Mouse (Mus musculus) CD8-positive naive resting alpha-beta T cell, adult 2 months (primary cell): ENCODE data around the gene Smim20.

Source experiments
- DNase-seq, 2 experiments: peaks; one replicate each; pipeline ENCODE4 v3.0.0; 2022; ENCODE audit warnings: low read depth in 2 of 2, low spot score in 2 of 2

Gene Smim20

DNA sequence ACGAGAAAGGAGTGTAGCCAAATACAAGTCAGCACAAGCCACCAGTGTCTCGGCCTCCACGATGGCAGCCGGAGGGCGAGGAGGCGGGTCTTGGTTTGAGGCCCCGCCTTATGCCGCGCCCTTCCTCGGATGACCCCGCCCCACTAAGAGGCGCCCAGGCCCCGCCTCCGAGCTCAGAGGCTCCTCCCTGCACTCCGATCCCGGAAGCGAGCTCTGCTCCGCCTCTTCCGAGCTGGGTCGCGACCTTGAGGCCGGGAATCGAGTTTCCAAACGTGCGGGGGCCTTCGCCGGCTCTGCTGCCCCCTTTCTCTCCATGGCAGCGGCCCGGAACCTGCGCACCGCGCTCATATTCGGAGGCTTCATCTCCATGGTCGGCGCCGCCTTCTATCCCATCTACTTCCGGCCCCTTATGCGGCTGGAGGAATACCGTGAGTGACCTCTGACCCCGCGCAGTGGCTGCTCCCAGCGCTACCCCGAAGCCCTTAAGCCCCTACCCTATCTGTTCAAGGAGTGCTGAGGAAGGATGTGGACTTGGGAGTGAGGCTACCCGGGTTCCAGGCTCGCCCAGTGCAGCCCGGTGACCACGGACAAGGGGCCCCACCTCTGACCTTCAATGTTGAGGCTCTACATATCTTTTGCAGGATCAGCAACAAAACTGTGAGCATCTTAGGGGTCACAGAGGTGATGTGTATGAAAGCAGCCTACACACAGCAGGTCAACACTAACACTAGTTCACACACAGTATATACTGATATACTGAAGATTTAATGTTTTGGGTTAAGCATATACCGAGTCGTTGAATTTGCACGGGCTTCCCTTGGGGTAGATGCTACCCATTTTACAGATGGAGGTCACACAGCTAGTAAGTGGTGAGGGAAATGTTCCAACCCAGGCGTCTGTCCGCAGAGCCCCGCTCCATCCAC is at the start of gene Smim20:
Gene Smim20, plus strand, starts transcription at position 153 of the 923 bp plus-strand sequence.
- DNase-seq, result peak; percentile 82 to 86

DNA sequence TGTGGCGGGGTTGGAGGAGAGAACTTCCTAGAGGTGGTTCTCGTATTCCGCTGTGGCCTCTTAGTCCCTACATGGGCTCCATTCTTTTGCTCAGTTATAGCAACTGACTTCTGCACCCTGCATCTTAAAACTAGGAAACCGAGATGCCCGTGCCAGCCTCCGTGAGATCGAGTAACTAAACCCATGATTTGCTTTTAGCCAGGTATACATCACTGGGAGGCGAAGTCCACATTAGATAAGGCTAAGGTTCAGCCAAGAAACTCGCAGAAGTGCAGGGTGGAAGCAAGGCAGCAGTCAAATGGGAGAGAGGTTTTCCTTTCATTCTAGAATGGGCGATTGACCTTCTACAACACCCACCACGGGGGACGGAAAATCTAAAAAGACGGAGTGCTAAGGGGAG is 41.4 kb upstream of the Smim20 start:
- DNase-seq, result no peak

DNA sequence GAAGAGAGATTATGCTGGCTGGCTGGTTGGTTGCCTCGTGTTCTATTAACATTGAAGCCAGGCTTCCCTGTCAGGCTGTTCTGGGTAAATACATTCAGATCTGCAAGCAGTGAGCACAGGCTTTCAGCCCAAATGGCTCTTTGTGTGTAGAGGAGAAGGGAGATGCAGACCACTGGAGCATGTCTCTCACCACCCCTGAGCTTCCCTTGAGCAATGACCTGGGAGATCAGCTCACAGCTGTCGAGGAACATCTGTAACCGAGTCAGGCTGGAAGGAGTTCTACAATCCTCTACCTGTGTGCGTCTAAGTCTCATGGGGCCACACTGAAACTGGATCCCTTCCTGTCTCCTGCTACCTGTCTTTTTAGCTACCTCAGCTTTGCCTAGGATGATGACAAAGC is 36.3 kb upstream of the Smim20 start:
- no peak for DNase-seq

DNA sequence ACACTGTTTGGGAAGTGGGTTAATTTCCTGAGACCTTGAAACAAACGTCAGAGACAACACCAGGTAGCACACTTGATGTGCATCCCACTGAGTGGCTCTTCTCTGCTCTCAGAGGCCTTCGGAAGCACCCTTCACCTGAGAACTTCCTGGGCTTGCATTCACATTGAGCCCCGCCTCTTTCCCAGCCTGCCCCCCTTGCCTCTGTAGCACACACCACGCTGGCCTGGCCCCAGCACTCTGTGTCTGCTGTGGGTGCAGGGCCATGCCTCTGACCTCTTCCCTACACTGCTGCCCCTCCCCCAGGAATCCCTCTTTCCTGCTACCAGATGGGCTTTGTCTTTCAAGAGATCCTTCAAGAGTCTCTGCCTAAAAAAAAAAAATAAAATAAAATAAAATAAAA is 31.3 kb upstream of the Smim20 start:
- no peak for DNase-seq

DNA sequence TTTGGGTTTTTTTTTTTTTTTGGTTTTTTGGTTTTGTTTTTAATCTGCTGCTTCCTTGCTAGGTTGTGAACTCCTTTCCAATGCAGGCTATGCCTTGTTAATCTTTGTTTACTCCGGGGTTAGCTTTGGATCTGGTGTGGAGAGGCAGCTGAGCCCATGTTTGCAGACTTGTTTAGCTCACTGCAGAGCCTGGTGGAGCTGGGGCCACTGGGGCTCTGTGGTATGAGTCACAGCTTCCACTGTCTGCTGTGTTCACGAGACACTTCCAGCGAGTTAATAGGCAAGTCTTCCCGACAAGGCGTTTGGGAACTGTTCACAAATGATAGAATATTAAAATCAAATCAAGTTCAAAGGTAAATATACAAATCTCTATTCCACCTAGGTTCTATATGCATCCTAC is 30.7 kb upstream of the Smim20 start:
- no peak for DNase-seq

DNA sequence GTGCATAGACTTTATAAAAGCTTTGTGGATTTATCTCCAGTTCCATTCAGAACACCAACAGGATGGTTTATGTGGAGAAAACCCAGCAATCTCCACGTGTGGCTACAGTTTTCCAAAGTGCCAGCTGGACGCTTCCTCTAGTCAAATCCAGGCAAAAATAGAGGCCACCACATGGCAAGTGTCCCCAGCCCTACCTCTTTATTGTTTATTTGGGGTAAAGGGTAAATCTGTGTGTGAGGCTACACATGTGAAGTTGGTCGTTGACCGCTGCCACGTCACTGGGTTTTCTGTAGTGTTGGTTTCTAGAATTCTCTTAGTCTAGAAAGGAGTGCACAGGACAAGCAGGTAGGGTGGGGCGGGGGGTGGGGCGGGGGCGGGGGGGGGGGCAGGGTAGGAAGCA is 30.1 kb upstream of the Smim20 start:
- DNase-seq, result no peak

DNA sequence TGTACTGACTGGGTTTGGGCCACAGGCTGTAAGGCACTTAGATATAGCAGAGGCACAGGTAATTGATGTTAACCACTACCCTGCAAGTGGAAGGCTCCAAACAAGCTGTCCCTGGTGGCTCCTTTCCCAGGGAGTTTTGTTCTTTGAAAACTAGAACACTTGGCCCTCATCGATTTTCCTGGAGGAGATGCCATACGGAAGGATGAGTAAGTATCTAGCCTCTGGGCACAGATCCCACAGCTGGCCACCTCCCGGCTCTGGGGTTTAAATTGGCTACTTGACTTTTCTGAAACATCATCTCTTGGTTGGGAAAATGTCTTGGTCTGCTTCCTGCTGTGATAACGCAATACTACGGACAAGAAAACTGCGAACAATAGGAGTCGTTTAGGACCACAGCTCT is 28.1 kb upstream of the Smim20 start:
- no peak for DNase-seq

DNA sequence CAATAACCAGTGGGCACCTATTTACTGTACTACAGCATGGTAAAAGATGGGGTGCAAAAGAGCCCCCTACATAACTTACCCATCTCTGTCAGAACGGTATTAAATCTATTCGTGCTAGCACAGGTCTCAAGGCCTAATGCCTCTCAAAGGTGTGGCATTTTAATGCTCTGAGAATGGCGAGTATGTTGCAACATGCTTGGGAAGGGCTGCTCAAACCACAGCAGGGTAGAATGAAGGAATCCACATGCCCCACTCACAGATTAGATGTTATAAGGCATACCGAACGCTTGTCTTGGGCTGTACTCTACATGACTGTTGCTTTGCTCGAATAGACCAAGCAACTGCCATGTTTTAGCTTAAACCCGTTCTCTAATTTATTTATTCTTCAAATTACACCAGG is 27.7 kb upstream of the Smim20 start:
- no peak for DNase-seq

DNA sequence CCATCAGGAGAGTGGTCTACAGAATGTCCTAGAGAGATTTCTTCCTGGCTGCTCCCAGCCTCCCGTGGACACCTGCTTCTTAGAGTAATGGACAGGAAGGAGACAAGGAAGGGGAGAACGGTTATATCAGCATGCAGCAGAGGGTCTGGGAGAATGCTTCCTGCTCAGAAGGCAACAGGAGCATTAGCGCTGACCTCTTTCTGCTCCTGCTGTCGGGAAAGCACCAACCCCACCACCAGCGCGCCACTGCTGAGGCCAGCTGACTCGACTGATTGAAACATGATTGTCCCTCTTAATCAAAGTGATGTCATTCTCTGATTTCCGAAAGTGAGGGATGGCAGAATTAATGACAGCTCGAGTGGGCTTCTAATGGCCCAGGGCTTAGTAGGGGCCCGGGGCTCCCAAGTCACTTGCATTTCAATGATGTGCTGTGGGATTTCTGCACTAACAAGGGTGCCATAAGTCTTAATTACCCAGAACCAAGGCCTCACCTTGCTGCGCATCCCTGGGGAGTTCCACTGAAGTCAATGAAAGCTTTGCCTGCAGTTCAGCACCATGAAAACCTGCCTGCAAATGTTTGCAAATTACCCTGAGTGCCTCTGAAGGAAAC is 26.9 kb upstream of the Smim20 start:
- no peak for DNase-seq

DNA sequence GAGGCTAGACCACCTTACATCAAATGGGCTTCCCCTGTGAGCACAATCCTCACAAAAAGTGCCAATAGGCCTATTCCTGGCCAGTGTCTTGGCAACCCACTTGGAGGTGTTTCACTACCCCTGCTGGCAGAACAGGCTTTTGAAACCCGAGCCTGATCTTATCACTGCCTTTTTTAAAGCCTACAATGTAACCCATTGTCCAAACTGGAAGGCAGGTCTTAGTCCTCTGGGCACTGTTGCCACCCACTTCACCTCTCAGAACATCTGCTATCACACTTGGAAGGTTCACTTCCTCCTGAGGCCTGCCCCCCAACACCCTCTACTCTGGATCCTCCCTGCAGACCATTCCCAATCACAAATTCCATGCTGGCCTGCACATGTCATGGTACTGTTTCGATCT is 25.8 kb upstream of the Smim20 start:
- no peak for DNase-seq

DNA sequence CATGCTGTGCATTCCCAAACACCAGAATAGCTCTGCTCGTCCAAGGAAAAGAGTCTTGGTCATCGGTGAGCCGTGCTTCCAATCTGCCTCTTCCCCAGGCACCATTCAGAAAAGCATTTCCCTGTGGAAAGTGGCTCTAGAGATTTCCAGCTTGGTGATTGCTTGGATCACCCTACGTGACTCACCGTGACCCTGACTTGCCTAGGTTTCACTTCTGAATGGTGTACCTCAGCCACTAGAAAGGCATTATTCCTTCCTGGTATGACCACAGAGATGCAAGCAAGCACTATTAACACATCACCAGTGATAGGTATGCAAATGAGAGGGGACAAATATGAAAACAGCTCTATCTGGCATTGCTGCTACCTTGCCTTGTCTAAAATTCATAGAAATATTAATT is 24.9 kb upstream of the Smim20 start:
- DNase-seq, result no peak

DNA sequence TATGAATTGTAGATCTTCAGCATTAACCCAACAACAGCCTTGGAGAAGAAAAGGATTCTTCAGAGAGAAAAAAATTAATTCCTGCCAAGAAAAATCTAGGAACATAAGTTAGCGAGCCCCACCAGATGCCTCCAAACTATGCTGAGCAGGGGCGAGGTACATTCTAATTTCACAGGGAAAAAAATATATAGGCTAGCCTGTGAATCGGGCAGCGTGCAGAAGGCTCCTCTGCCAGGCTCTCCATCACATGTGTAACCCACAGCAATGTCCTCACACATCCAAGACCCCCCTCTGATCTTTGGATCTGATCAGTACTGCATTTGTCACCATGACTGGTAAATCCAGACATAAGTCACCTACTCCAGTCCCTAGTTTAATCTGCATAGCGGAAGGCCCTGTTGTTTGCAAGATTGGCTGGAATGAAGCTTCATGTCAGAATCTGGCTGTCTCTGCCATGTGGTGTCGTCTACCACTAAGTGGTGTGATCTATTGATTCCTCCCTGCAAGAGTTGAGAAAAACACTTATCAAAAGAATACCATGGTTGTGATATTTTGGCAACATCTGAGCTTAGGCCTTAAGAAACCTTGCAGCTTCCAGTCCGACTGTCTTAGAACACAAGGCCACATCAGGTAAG is 23.9 kb upstream of the Smim20 start:
- DNase-seq, result no peak

DNA sequence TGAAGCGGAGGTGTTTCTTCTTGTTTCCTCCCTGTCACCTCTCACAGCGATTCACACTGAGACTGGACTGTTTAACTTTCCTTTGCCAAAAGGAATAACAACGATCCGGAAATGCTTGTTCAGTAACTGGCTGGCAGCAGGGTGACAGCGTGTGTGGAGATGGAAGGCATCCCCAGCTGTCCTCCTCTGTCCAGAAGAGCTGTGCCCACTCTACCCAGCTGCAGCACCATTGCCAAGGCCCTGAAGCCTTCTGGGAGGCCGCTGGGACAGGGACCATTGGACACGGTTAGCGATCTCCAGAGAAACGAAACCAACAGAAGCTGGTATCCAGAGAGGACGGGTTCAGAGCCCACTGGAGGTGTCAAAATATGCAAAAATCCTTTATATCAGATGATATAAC is 22.9 kb upstream of the Smim20 start:
- no peak for DNase-seq

DNA sequence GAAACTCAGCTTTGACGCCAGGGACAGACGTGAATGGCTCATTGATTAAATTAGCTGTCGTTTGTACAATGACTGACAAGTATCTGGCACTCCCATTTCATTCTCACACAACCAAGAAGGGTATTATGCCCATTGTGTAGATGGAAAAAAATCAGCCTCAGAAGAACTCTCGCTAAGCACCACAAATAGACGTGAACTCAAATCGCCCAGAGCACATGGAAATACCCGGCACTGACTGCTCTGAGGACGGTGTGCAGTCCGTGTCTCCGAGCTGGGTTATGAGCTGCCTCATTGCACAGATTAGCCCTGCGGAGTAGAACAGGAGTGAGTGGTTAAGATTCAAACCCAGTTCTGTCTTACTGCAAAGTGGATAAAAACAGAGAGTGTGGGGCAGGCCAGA is 18.4 kb upstream of the Smim20 start:
- no peak for DNase-seq

DNA sequence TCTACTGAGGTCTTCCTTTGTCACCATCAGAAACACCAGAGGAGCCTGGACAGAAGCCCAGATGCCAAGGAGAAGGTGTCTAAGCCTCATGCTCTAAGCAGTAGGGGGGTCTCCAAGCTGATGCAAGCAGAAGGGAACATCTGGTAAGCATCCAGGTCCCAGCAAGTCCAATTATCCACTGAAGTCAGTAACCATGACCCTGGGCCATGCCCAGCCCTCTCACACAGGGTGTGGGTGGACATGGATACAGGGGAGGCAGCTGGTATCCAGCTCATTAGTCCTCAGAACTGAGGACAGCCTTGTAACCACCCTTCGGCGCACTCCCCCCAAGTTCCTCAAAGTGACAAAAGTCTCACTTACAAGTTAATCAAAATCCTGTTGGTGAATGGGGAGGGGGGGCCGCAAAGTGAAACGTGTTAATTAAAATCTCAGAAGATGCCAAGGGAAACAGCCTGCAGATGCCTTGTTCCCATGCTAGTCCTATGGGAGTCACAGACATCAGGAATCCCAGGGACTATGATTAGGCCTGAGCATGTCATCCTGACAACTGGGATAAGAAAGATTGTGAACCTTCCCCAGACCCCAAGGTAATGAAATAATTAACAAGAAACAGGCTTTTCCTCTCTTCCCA is 17.3 kb upstream of the Smim20 start:
- DNase-seq, result no peak

DNA sequence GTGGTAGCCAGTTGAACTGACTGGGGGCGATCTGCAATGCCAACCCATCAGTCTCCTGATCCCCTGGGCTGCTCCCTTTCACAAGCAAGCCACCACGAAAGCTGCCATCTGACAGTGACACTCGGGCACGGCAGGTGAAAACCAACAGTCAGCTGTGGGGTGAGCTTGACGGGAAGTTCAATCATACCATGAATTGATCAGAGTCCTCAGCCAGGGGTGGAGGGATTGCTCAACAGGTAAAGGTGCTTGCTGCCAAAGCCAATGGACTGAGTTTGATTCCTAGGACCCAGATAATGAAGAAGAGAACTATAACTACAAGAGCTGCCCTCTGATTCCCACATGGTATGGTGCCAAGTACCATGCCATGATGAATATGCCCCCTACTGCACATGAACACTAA is 12.7 kb upstream of the Smim20 start:
- DNase-seq, result no peak

DNA sequence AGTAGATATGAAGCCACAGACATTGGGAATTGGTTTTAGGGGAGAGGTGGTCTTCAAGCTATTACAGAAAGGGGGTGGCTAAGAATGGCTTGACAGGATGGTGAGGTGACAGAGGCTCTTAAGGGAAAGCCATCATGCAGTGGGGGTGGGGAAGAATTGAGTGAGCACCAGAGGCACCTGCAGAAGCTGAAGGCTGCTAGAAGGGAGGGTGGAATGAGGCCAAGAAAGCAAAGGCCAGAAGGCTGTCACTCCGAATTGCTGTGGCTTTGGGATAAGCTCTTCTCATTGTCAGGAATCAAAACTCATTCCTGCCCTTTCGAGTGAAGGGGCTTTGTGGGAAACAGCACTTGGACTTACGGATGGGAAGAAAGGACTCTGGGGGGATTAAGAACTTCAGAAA is 12.1 kb upstream of the Smim20 start:
- DNase-seq, result no peak

DNA sequence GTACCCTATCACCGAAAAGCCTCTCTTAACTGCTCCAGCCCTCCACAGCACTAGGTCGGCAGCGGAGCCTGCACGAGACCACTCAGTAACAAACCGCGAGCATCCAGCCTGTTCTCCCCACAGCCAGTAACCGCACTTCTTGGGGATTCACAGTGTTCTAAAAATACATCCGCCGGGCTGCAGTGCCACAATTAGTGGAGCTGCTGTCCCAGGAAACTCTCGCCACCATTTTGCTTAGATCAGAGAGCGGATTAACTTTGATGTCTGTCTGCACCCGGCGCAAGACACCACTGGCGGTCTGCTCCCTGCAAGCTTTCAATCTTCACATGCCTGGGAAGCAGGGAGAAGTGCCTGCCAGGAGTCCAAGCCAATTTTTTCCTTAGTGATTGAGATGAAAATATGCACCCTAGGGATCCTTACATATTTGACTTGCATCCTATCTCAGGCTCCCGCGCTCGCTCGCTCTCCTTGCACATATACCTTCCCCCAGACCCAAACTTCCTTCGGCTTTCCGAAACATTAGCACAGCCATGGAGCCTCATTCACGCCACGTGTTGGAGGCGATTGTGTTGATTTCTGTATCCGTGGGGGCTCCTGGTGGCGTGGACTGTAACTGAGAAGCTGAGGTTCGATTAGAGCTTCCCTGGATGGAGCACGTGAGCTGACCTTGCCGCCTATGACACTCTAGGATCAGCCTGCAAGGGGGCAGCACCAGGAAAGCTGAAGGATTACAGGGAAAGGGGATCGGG is 8.7 kb upstream of the Smim20 start:
- DNase-seq, result peak; percentile 10 to 11

DNA sequence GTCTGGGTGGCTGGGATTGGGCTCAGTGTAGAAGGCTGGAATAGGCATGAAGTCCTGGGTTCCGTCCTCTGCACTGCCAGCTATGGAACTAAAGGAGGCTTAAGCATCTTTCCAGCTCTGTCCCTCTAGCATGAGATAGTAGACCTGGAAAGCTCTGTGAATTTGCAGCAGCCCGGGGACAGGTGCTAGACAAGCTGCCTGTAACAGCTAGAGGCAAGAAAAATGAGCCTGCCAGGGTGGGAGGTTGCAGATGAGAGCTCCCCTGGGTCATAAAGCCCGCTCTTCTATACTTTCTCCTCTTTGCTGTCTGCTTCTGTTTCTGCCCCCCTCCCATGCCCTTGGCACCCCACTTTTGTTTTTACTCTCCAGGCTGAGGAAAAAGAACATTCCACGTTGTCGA is 7.0 kb upstream of the Smim20 start:
- DNase-seq, result no peak

DNA sequence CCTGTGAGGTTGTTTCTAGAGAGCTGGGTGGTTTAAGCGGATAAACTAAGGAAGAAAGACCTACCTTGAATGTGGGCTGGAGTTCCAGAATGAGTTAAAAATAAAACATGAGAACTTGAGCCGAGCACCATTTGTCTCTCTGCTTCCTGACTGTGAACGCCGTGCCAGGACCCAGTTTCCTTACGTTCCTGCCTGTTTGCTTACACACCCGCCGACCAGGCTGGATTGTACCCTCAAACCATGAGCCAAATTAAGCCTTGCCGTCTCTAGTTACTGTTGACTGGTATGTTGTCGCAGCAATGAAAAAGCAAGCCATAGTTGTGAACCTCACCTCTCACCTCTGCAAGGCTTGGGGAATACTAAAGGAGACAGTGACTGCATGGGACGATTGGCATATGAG is 4.9 kb upstream of the Smim20 start:
- no peak for DNase-seq

DNA sequence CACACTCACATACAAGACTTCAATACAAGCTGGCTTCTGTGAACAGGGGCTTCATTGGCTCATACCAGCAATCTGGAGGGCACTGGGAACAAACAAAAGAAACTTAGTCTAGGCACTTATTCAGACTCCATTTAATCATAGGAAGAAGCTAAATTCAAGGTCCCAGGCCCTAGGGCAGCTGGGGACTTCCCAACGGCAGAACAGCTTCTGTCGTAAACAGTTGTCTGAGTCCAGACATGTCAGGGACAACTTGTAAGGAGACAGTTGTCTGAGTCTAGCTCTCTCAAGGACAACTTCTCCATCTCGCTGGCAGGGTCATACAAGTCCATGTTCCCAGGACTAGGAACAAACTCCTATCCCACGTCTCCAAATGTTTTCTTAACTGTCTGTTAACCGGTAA is 2.8 kb upstream of the Smim20 start:
- DNase-seq, result no peak
